Mouse (Mus musculus): ENCODE data around the gene Dcdc2a. TPM values are rescaled to one million over a fixed set of nuclear protein-coding genes. Genes with fewer than 3 reads are reported as not detected.

Gene Dcdc2a
- 4.1 and 4.9 TPM in 2 replicates for polyA plus RNA-seq (2012; rRNA removed)

GRCm38 (mm10) chr13:25055873-25056667 is at the start of gene Dcdc2a:
TSS of gene Dcdc2a (plus strand) at chr13:25056004.
- H3K4me3 ChIP-seq (replicated peaks; ENCODE audit: insufficient read depth, low read depth, low read length): peak within 1 kb of the TSS; percentile 50
- no peaks in the 10 kb centered on the region for H3K4me1 ChIP-seq (ENCODE audit: control insufficient read depth, insufficient read depth, low read length)
- WGBS: 3% methylated on average over 62 of the region's 63 CpGs
- peak in 1 of 2 experiments; percentile 20 for DNase-seq
- H3K27ac ChIP-seq (ENCODE audit: insufficient read depth, low read length): no peak within 1 kb of the TSS
- TF ChIP-seq CTCF (IDR thresholded peaks at IDR 0.05; ENCODE audit: borderline replicate concordance, insufficient read depth, low read depth, low read length): no peak
- TF ChIP-seq POLR2A (IDR thresholded peaks at IDR 0.05; ENCODE audit: borderline replicate concordance, insufficient read depth, low read length): no peak
- no peaks in the 10 kb centered on the region for H3K27me3 ChIP-seq (ENCODE audit: control insufficient read depth, insufficient read depth, low read length)

GRCm38 (mm10) chr13:25007115-25007514 is 48.7 kb upstream of the Dcdc2a start:
- no peaks in the 10 kb centered on the region for H3K4me1 ChIP-seq (ENCODE audit: control insufficient read depth, insufficient read depth, low read length)
- H3K27ac ChIP-seq (ENCODE audit: insufficient read depth, low read length): no peak overlapping the region
- no peaks in the 10 kb centered on the region for H3K27me3 ChIP-seq (ENCODE audit: control insufficient read depth, insufficient read depth, low read length)
- H3K4me3 ChIP-seq (replicated peaks; ENCODE audit: insufficient read depth, low read depth, low read length): no peak overlapping the region
- DNase-seq: peak; percentile 24 to 55
- TF ChIP-seq CTCF (IDR thresholded peaks at IDR 0.05; ENCODE audit: borderline replicate concordance, insufficient read depth, low read depth, low read length) (peak; percentile 29; the same call in 1 of the 2 replicates), POLR2A (IDR thresholded peaks at IDR 0.05; ENCODE audit: borderline replicate concordance, insufficient read depth, low read length) (no peak)
- 48% methylated on average over 8 of the region's 8 CpGs for WGBS

- no peak for TF ChIP-seq POLR2A (IDR thresholded peaks at IDR 0.05; ENCODE audit: borderline replicate concordance, insufficient read depth, low read length)
- no peak for TF ChIP-seq CTCF (IDR thresholded peaks at IDR 0.05; ENCODE audit: borderline replicate concordance, insufficient read depth, low read depth, low read length)
- peaks cover 5% of the 10 kb centered on the region for H3K4me1 ChIP-seq (ENCODE audit: control insufficient read depth, insufficient read depth, low read length)
- WGBS: 91% methylated on average over 9 of the region's 9 CpGs
These were observed 37.5 kb upstream of the Dcdc2a start for GRCm38 (mm10) chr13:25018316-25018715.

GRCm38 (mm10) chr13:25019793-25020539 is 35.8 kb upstream of the Dcdc2a start, which contains the start of gene Mrs2:
TSS of gene Mrs2 (minus strand) at chr13:25020379.
- peak; percentile 73; the same call in 1 of the 2 replicates for TF ChIP-seq POLR2A (IDR thresholded peaks at IDR 0.05; ENCODE audit: borderline replicate concordance, insufficient read depth, low read length)
- TF ChIP-seq CTCF (IDR thresholded peaks at IDR 0.05; ENCODE audit: borderline replicate concordance, insufficient read depth, low read depth, low read length): no peak
- H3K4me1 ChIP-seq (ENCODE audit: control insufficient read depth, insufficient read depth, low read length): peaks cover 5% of the 10 kb centered on the region
- H3K4me3 ChIP-seq (replicated peaks; ENCODE audit: insufficient read depth, low read depth, low read length): peak within 1 kb of the TSS; percentile 69
- H3K27ac ChIP-seq (ENCODE audit: insufficient read depth, low read length): peak within 1 kb of the TSS; percentile 37
- DNase-seq: peak; percentile 92 to 94
- no peaks in the 10 kb centered on the region for H3K27me3 ChIP-seq (ENCODE audit: control insufficient read depth, insufficient read depth, low read length)
- under 1% methylated on average over 84 of the region's 84 CpGs for WGBS

More at GRCm38 (mm10) chr13:25018316-25018715, 37.5 kb upstream of the Dcdc2a start:
- H3K4me3 ChIP-seq (replicated peaks; ENCODE audit: insufficient read depth, low read depth, low read length): peak overlapping the region; percentile 9
- H3K27ac ChIP-seq (ENCODE audit: insufficient read depth, low read length): no peak overlapping the region
- no peaks in the 10 kb centered on the region for H3K27me3 ChIP-seq (ENCODE audit: control insufficient read depth, insufficient read depth, low read length)
- DNase-seq: no peak

- Histone ChIP-seq H3K4me3 (replicated peaks; ENCODE audit: insufficient read depth, low read depth, low read length) (peak overlapping the region; percentile 69), H3K27ac (ENCODE audit: insufficient read depth, low read length) (no peak overlapping the region; the same call in 1 of the 2 replicates), H3K27me3 (ENCODE audit: control insufficient read depth, insufficient read depth, low read length) (no peaks in the 10 kb centered on the region), H3K4me1 (ENCODE audit: control insufficient read depth, insufficient read depth, low read length) (peaks cover 5% of the 10 kb centered on the region)
- DNase-seq: no peak
- TF ChIP-seq CTCF (IDR thresholded peaks at IDR 0.05; ENCODE audit: borderline replicate concordance, insufficient read depth, low read depth, low read length) (no peak), POLR2A (IDR thresholded peaks at IDR 0.05; ENCODE audit: borderline replicate concordance, insufficient read depth, low read length) (no peak)
- 46% methylated on average over 4 of the region's 4 CpGs for WGBS
These were observed 35.3 kb upstream of the Dcdc2a start for GRCm38 (mm10) chr13:25020540-25020892.

GRCm38 (mm10) chr13:25022386-25022785 is 33.4 kb upstream of the Dcdc2a start:
- DNase-seq: no peak
- TF ChIP-seq CTCF (IDR thresholded peaks at IDR 0.05; ENCODE audit: borderline replicate concordance, insufficient read depth, low read depth, low read length) (no peak), POLR2A (IDR thresholded peaks at IDR 0.05; ENCODE audit: borderline replicate concordance, insufficient read depth, low read length) (no peak)
- Histone ChIP-seq H3K4me3 (replicated peaks; ENCODE audit: insufficient read depth, low read depth, low read length) (no peak overlapping the region), H3K27ac (ENCODE audit: insufficient read depth, low read length) (no peak overlapping the region), H3K4me1 (ENCODE audit: control insufficient read depth, insufficient read depth, low read length) (peaks cover 5% of the 10 kb centered on the region), H3K27me3 (ENCODE audit: control insufficient read depth, insufficient read depth, low read length) (no peaks in the 10 kb centered on the region)
- WGBS: 67% methylated on average over 4 of the region's 4 CpGs

- H3K27ac ChIP-seq (ENCODE audit: insufficient read depth, low read length): no peak overlapping the region
- TF ChIP-seq CTCF (IDR thresholded peaks at IDR 0.05; ENCODE audit: borderline replicate concordance, insufficient read depth, low read depth, low read length): no peak
- TF ChIP-seq POLR2A (IDR thresholded peaks at IDR 0.05; ENCODE audit: borderline replicate concordance, insufficient read depth, low read length): no peak
- 71% methylated on average over 3 of the region's 3 CpGs for WGBS
These were observed 32.7 kb upstream of the Dcdc2a start for GRCm38 (mm10) chr13:25023129-25023528.

More at GRCm38 (mm10) chr13:25023129-25023528, 32.7 kb upstream of the Dcdc2a start:
- no peak for DNase-seq
- Histone ChIP-seq H3K4me1 (ENCODE audit: control insufficient read depth, insufficient read depth, low read length) (peaks cover 5% of the 10 kb centered on the region), H3K4me3 (replicated peaks; ENCODE audit: insufficient read depth, low read depth, low read length) (no peak overlapping the region), H3K27me3 (ENCODE audit: control insufficient read depth, insufficient read depth, low read length) (no peaks in the 10 kb centered on the region)

All from cerebellum, adult 2 months (tissue).